11 mouse cellular contexts compared by ENCODE assay signal in the genomic region with DNA sequence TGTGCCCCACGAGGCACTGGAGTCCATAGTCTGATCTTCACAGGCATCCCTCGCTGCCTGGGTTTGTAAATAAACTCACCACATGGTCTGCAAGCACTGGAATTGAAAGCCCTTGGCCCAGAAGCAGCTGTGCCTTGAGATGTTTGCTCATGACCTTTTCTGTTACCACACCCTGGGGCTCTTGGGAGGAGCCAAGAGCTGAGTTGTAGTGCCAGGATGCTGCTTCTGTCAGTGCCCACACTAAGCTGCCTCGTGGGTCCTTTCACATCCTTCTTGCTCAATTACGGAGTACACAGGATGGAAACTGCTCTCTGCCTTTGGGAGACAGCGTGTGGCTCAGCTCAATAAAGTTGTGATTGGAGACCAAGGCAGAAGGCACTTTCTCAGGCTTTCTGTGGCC. TPM values are rescaled to one million over a fixed set of nuclear protein-coding genes. Genes with fewer than 3 reads are reported as not detected.
DNase-seq lines count a peak whose midpoint lies in the region; ATAC-seq lines count a peak whose summit lies in the region.
"Had no signal": no experiment of that assay in that cellular context is flagged by ENCODE, and none has a peak within 500 bp of the region (broad histone marks: within the 10 kb centered on the region; RNA-seq: fewer than 3 reads in every experiment).

No protein-coding gene starts in this region.

- H3K4me2 ChIP-seq in midbrain, embryonic 11.5 days: no peak overlapping the region
- H3K4me2 ChIP-seq in midbrain, embryonic 15.5 days: no peak overlapping the region
- no peak overlapping the region for H3K4me2 ChIP-seq in hindbrain, embryonic 16.5 days (ENCODE audit: low read length)
- H3K4me2 ChIP-seq: heart, embryonic 13.5 days; liver, embryonic 13.5 days had no signal

- DNase-seq in midbrain, embryonic 11.5 days (ENCODE audit: low spot score, missing footprints): peak; percentile 56
- peak; percentile 92 for DNase-seq in adipocyte (ENCODE audit: low spot score)
- DNase-seq in lung, postnatal 4 days: peak; percentile 68 to 70
- peak; percentile 36 for DNase-seq in thymus, postnatal 10 days (ENCODE audit: low spot score in 2 of 2)
- DNase-seq in right cerebral cortex, adult 18-20 months: no peak
- no peak for DNase-seq in frontal cortex, adult 2 months (ENCODE audit: extremely low spot score in 1 of 2, low spot score in 1 of 2)
- DNase-seq: liver, embryonic 13.5 days had no signal

- 0 out of 2 replicates have a peak, but pooled peaks cover 6% of the 10 kb centered on the region for H3K4me1 ChIP-seq in midbrain, embryonic 11.5 days (ENCODE audit: control insufficient read depth, insufficient read depth, low read length)
- peaks cover 9% of the 10 kb centered on the region; the same call in 1 of the 2 replicates for H3K4me1 ChIP-seq in midbrain, embryonic 15.5 days
- H3K4me1 ChIP-seq in hindbrain, embryonic 16.5 days (ENCODE audit: control insufficient read depth, insufficient read depth, low read depth, low read length): peaks cover 10% of the 10 kb centered on the region; the same call in 1 of the 2 replicates

- no peak overlapping the region for H3K9ac ChIP-seq in midbrain, embryonic 11.5 days (ENCODE audit: low read length)
- no peak overlapping the region for H3K9ac ChIP-seq in midbrain, embryonic 15.5 days
- no peak overlapping the region for H3K9ac ChIP-seq in hindbrain, embryonic 16.5 days (ENCODE audit: low read depth, low read length)
- H3K9ac ChIP-seq: heart, embryonic 13.5 days; liver, embryonic 13.5 days had no signal

- no peaks in the 10 kb centered on the region for H3K9me3 ChIP-seq in midbrain, embryonic 11.5 days (ENCODE audit: control insufficient read depth, low read length)
- H3K9me3 ChIP-seq in midbrain, embryonic 15.5 days: no peaks in the 10 kb centered on the region
- no peaks in the 10 kb centered on the region for H3K9me3 ChIP-seq in hindbrain, embryonic 16.5 days (ENCODE audit: control insufficient read depth, low read length)
- H3K9me3 ChIP-seq: G1E; heart, embryonic 13.5 days; liver, embryonic 13.5 days had no signal

- WGBS in midbrain, embryonic 11.5 days: 78% methylated on average over 5 of the region's 5 CpGs
- 72% methylated on average over 5 of the region's 5 CpGs for WGBS in midbrain, embryonic 15.5 days
- WGBS in hindbrain, embryonic 16.5 days: 79% methylated on average over 5 of the region's 5 CpGs

- H3K4me3 ChIP-seq in midbrain, embryonic 11.5 days (ENCODE audit: low read depth, low read length): no peak overlapping the region
- no peak overlapping the region for H3K4me3 ChIP-seq in midbrain, embryonic 15.5 days
- H3K4me3 ChIP-seq in hindbrain, embryonic 16.5 days (ENCODE audit: low read length): no peak overlapping the region
- H3K4me3 ChIP-seq: heart, embryonic 13.5 days; liver, embryonic 13.5 days had no signal

- no peaks in the 10 kb centered on the region for H3K36me3 ChIP-seq in midbrain, embryonic 11.5 days (ENCODE audit: control insufficient read depth, insufficient read depth, low read length)
- no peaks in the 10 kb centered on the region for H3K36me3 ChIP-seq in midbrain, embryonic 15.5 days (replicated peaks)
- no peaks in the 10 kb centered on the region for H3K36me3 ChIP-seq in hindbrain, embryonic 16.5 days (ENCODE audit: control insufficient read depth, insufficient read depth, low read length)
- H3K36me3 ChIP-seq: G1E; heart, embryonic 13.5 days; liver, embryonic 13.5 days had no signal

- no peak for ATAC-seq in midbrain, embryonic 11.5 days (ENCODE audit: low FRiP score)
- ATAC-seq in midbrain, embryonic 15.5 days (replicated peaks): no peak
- ATAC-seq in hindbrain, embryonic 16.5 days: no peak

- H3K27ac ChIP-seq in midbrain, embryonic 11.5 days (ENCODE audit: low read depth, low read length): no peak overlapping the region
- no peak overlapping the region for H3K27ac ChIP-seq in midbrain, embryonic 15.5 days
- no peak overlapping the region for H3K27ac ChIP-seq in hindbrain, embryonic 16.5 days (ENCODE audit: low read depth, low read length)
- H3K27ac ChIP-seq: heart, embryonic 13.5 days; liver, embryonic 13.5 days had no signal

- H3K27me3 ChIP-seq in midbrain, embryonic 11.5 days (ENCODE audit: control insufficient read depth, insufficient read depth, low read length): peaks cover 6% of the 10 kb centered on the region; the same call in 1 of the 2 replicates
- peaks cover 11% of the 10 kb centered on the region for H3K27me3 ChIP-seq in midbrain, embryonic 15.5 days (replicated peaks)
- H3K27me3 ChIP-seq in hindbrain, embryonic 16.5 days (replicated peaks; ENCODE audit: control insufficient read depth, insufficient read depth, low read length): peaks cover 6% of the 10 kb centered on the region; the same call in 1 of the 2 replicates
- H3K27me3 ChIP-seq: heart, embryonic 13.5 days had no signal

RNA-seq across cellular contexts. Expression of a gene that starts 3.6 kb away (rescaled TPM):
- 0.72 and 0.80 TPM in 2 replicates for polyA plus RNA-seq in midbrain, embryonic 11.5 days (2014; fragmentation: Nextera tagmentation; extraction: Ambion mirVana)
- 0.67 and 0.78 TPM in 2 replicates for polyA plus RNA-seq in midbrain, embryonic 15.5 days (2015; fragmentation: Nextera tagmentation; extraction: Ambion mirVana)
- polyA plus RNA-seq in hindbrain, embryonic 16.5 days (2015; fragmentation: Nextera tagmentation; extraction: Ambion mirVana): 0.84 and 1.2 TPM in 2 replicates
- 0.28 and 0.36 TPM in 2 replicates for polyA plus RNA-seq in frontal cortex, adult 2 months (2012; rRNA removed)

Comparison
In these comparisons a context has a peak if more than half of its experiments do, and no peak if none do; other contexts are left out.
1. DNase-seq: peak in midbrain, embryonic 11.5 days (single experiment), adipocyte (single experiment), lung, postnatal 4 days (2 of 2) and thymus, postnatal 10 days (2 of 2); none in right cerebral cortex, adult 18-20 months (single experiment) and frontal cortex, adult 2 months (0 of 2).